Mouse (Mus musculus): ENCODE data around the gene Gpc1. TPM values are rescaled to one million over a fixed set of nuclear protein-coding genes. Genes with fewer than 3 reads are reported as not detected.

Gpc1 gene
- polyA plus RNA-seq, 1 experiment from 2014 or later, result 154 TPM

- Histone ChIP-seq H3K27ac (ENCODE audit: low read depth, low read length) (no peak overlapping the region), H3K4me1 (replicated peaks; ENCODE audit: control insufficient read depth, insufficient read depth, low read length) (0 out of 2 replicates have a peak, but pooled peaks cover 6% of the 10 kb centered on the region), H3K27me3 (ENCODE audit: control insufficient read depth, insufficient read depth, low read length) (no peaks in the 10 kb centered on the region), H3K4me2 (ENCODE audit: low read depth, low read length, severe bottlenecking) (no peak overlapping the region), H3K9me3 (ENCODE audit: control insufficient read depth, low read length) (no peaks in the 10 kb centered on the region), H3K36me3 (ENCODE audit: control insufficient read depth, insufficient read depth, low read length) (peaks cover 4% of the 10 kb centered on the region; the same call in 1 of the 2 replicates), H3K9ac (ENCODE audit: low read length) (no peak overlapping the region), H3K4me3 (ENCODE audit: low read depth, low read length) (no peak overlapping the region)
- WGBS, result 84% methylated on average over 4 of the region's 4 CpGs
- ATAC-seq (replicated peaks; ENCODE audit: low FRiP score) (no peak), DNase-seq (ENCODE audit: low spot score) (no peak)
Measured at GRCm38 (mm10) chr1:92863268-92863667, 31.8 kb downstream of the Gpc1 start.

GRCm38 (mm10) chr1:92866170-92866569, 34.7 kb downstream of the Gpc1 start:
- H3K4me2 ChIP-seq (ENCODE audit: low read depth, low read length, severe bottlenecking), result no peak overlapping the region
- H3K36me3 ChIP-seq (ENCODE audit: control insufficient read depth, insufficient read depth, low read length), result no peaks in the 10 kb centered on the region
- 66% methylated on average over 2 of the region's 2 CpGs for WGBS
- 0 out of 2 replicates have a peak, but pooled peaks cover 2% of the 10 kb centered on the region for H3K4me1 ChIP-seq (replicated peaks; ENCODE audit: control insufficient read depth, insufficient read depth, low read length)
- H3K4me3 ChIP-seq (ENCODE audit: low read depth, low read length), result no peak overlapping the region
- no peak overlapping the region for H3K9ac ChIP-seq (ENCODE audit: low read length)
- H3K27ac ChIP-seq (ENCODE audit: low read depth, low read length), result no peak overlapping the region
- no peaks in the 10 kb centered on the region for H3K27me3 ChIP-seq (ENCODE audit: control insufficient read depth, insufficient read depth, low read length)
- no peak for ATAC-seq (replicated peaks; ENCODE audit: low FRiP score)
- DNase-seq (ENCODE audit: low spot score), result no peak
- no peaks in the 10 kb centered on the region for H3K9me3 ChIP-seq (ENCODE audit: control insufficient read depth, low read length)

- H3K27ac ChIP-seq (ENCODE audit: low read depth, low read length), result no peak overlapping the region
- no peak for DNase-seq (ENCODE audit: low spot score)
- no peak overlapping the region for H3K4me2 ChIP-seq (ENCODE audit: low read depth, low read length, severe bottlenecking)
- H3K4me3 ChIP-seq (ENCODE audit: low read depth, low read length), result no peak overlapping the region
- no peaks in the 10 kb centered on the region for H3K27me3 ChIP-seq (ENCODE audit: control insufficient read depth, insufficient read depth, low read length)
- no peaks in the 10 kb centered on the region for H3K36me3 ChIP-seq (ENCODE audit: control insufficient read depth, insufficient read depth, low read length)
- ATAC-seq (replicated peaks; ENCODE audit: low FRiP score), result no peak
- H3K9ac ChIP-seq (ENCODE audit: low read length), result no peak overlapping the region
- no peaks in the 10 kb centered on the region for H3K9me3 ChIP-seq (ENCODE audit: control insufficient read depth, low read length)
- WGBS, result 80% methylated on average over 2 of the region's 2 CpGs
- H3K4me1 ChIP-seq (replicated peaks; ENCODE audit: control insufficient read depth, insufficient read depth, low read length), result 0 out of 2 replicates have a peak, but pooled peaks cover 2% of the 10 kb centered on the region
Measured at GRCm38 (mm10) chr1:92869985-92870384, 38.5 kb downstream of the Gpc1 start.

GRCm38 (mm10) chr1:92872666-92873065, 41.2 kb downstream of the Gpc1 start:
- H3K36me3 ChIP-seq (ENCODE audit: control insufficient read depth, insufficient read depth, low read length), result no peaks in the 10 kb centered on the region
- no peak overlapping the region for H3K27ac ChIP-seq (ENCODE audit: low read depth, low read length)
- no peaks in the 10 kb centered on the region for H3K27me3 ChIP-seq (ENCODE audit: control insufficient read depth, insufficient read depth, low read length)
- H3K4me2 ChIP-seq (ENCODE audit: low read depth, low read length, severe bottlenecking), result no peak overlapping the region
- H3K9me3 ChIP-seq (ENCODE audit: control insufficient read depth, low read length), result no peaks in the 10 kb centered on the region
- no peak overlapping the region for H3K9ac ChIP-seq (ENCODE audit: low read length)
- DNase-seq (ENCODE audit: low spot score) (no peak), ATAC-seq (replicated peaks; ENCODE audit: low FRiP score) (no peak)
- 86% methylated on average over 7 of the region's 7 CpGs for WGBS
- H3K4me1 ChIP-seq (replicated peaks; ENCODE audit: control insufficient read depth, insufficient read depth, low read length), result no peaks in the 10 kb centered on the region
- no peak overlapping the region for H3K4me3 ChIP-seq (ENCODE audit: low read depth, low read length)

- Histone ChIP-seq H3K4me3 (ENCODE audit: low read depth, low read length) (no peak overlapping the region), H3K4me1 (replicated peaks; ENCODE audit: control insufficient read depth, insufficient read depth, low read length) (no peaks in the 10 kb centered on the region), H3K9me3 (ENCODE audit: control insufficient read depth, low read length) (no peaks in the 10 kb centered on the region), H3K9ac (ENCODE audit: low read length) (no peak overlapping the region), H3K27me3 (ENCODE audit: control insufficient read depth, insufficient read depth, low read length) (no peaks in the 10 kb centered on the region), H3K36me3 (ENCODE audit: control insufficient read depth, insufficient read depth, low read length) (no peaks in the 10 kb centered on the region), H3K27ac (ENCODE audit: low read depth, low read length) (no peak overlapping the region), H3K4me2 (ENCODE audit: low read depth, low read length, severe bottlenecking) (no peak overlapping the region)
- 61% methylated on average over 3 of the region's 3 CpGs for WGBS
- no peak for ATAC-seq (replicated peaks; ENCODE audit: low FRiP score)
- no peak for DNase-seq (ENCODE audit: low spot score)
Measured at GRCm38 (mm10) chr1:92874011-92874410, 42.6 kb downstream of the Gpc1 start.

GRCm38 (mm10) chr1:92875360-92876111, 44.1 kb downstream of the Gpc1 start:
- 84% methylated on average over 8 of the region's 8 CpGs for WGBS
- Histone ChIP-seq H3K4me3 (ENCODE audit: low read depth, low read length) (no peak overlapping the region), H3K27me3 (ENCODE audit: control insufficient read depth, insufficient read depth, low read length) (no peaks in the 10 kb centered on the region), H3K9me3 (ENCODE audit: control insufficient read depth, low read length) (no peaks in the 10 kb centered on the region), H3K36me3 (ENCODE audit: control insufficient read depth, insufficient read depth, low read length) (no peaks in the 10 kb centered on the region), H3K27ac (ENCODE audit: low read depth, low read length) (no peak overlapping the region), H3K9ac (ENCODE audit: low read length) (no peak overlapping the region), H3K4me1 (replicated peaks; ENCODE audit: control insufficient read depth, insufficient read depth, low read length) (no peaks in the 10 kb centered on the region), H3K4me2 (ENCODE audit: low read depth, low read length, severe bottlenecking) (no peak overlapping the region)
- DNase-seq (ENCODE audit: low spot score) (no peak), ATAC-seq (replicated peaks; ENCODE audit: low FRiP score) (no peak)

GRCm38 (mm10) chr1:92877431-92877978, 46.1 kb downstream of the Gpc1 start:
- H3K4me2 ChIP-seq (ENCODE audit: low read depth, low read length, severe bottlenecking), result no peak overlapping the region
- H3K9ac ChIP-seq (ENCODE audit: low read length), result no peak overlapping the region
- 66% methylated on average over 12 of the region's 12 CpGs for WGBS
- no peaks in the 10 kb centered on the region for H3K27me3 ChIP-seq (ENCODE audit: control insufficient read depth, insufficient read depth, low read length)
- H3K4me3 ChIP-seq (ENCODE audit: low read depth, low read length), result no peak overlapping the region
- DNase-seq (ENCODE audit: low spot score) (no peak), ATAC-seq (replicated peaks; ENCODE audit: low FRiP score) (no peak)
- H3K4me1 ChIP-seq (replicated peaks; ENCODE audit: control insufficient read depth, insufficient read depth, low read length), result no peaks in the 10 kb centered on the region
- H3K27ac ChIP-seq (ENCODE audit: low read depth, low read length), result no peak overlapping the region
- H3K36me3 ChIP-seq (ENCODE audit: control insufficient read depth, insufficient read depth, low read length), result no peaks in the 10 kb centered on the region
- H3K9me3 ChIP-seq (ENCODE audit: control insufficient read depth, low read length), result no peaks in the 10 kb centered on the region

GRCm38 (mm10) chr1:92878066-92878741, 46.8 kb downstream of the Gpc1 start:
- Histone ChIP-seq H3K27ac (ENCODE audit: low read depth, low read length) (no peak overlapping the region), H3K9me3 (ENCODE audit: control insufficient read depth, low read length) (no peaks in the 10 kb centered on the region), H3K4me2 (ENCODE audit: low read depth, low read length, severe bottlenecking) (no peak overlapping the region), H3K27me3 (ENCODE audit: control insufficient read depth, insufficient read depth, low read length) (no peaks in the 10 kb centered on the region), H3K9ac (ENCODE audit: low read length) (no peak overlapping the region), H3K36me3 (ENCODE audit: control insufficient read depth, insufficient read depth, low read length) (no peaks in the 10 kb centered on the region), H3K4me1 (replicated peaks; ENCODE audit: control insufficient read depth, insufficient read depth, low read length) (no peaks in the 10 kb centered on the region), H3K4me3 (ENCODE audit: low read depth, low read length) (no peak overlapping the region)
- DNase-seq (ENCODE audit: low spot score), result no peak
- 90% methylated on average over 13 of the region's 13 CpGs for WGBS
- ATAC-seq (replicated peaks; ENCODE audit: low FRiP score), result no peak
